Mouse (Mus musculus) Patski (cell line): ENCODE results near the gene Plxnb1. TPM values are rescaled to one million over a fixed set of nuclear protein-coding genes. Genes with fewer than 3 reads are reported as not detected.
A peak's percentile ranks its signal among the peaks of the same experiment; 100 is the strongest.

ENCODE experiments used
- ATAC-seq: fragments of 100-300 bp; one replicate; pipeline ENCODE4 v1.8.0; 2021
- CTCF ChIA-PET: fragments of 350-600 bp; sonication (Branson Sonifier 250); formaldehyde crosslinking; loops from one replicate; lab custom pipeline; 2022; ENCODE audit warnings: inconsistent platforms; lab: Charles Lee
- POLR2A ChIA-PET: fragments of 350-600 bp; sonication (Branson Sonifier 250); formaldehyde crosslinking; loops from one replicate; lab custom pipeline; 2022; ENCODE audit warnings: antibody characterized with exemption, inconsistent platforms; lab: Charles Lee
- DNase-seq: peaks from one replicate; pipeline ENCODE4 v3.0.0-alpha.2; 2011; ENCODE audit warnings: low read depth, low spot score
- H3K27me3 ChIP-seq: fragments of 371-371 bp; one replicate; pipeline ENCODE4 v1.5.1; 2021
- CTCF ChIP-seq: fragments of 100-300 bp; IDR thresholded peaks from one replicate; pipeline ENCODE4 v1.5.1; 2021
- in situ Hi-C: fragments of 300-500 bp; cut with MboI; formaldehyde crosslinking; loops from 3 replicates; pipeline ENCODE4 v1.11.1; 2018; ENCODE audit warnings: low pct_unique_long_range_greater_than_20kb, mixed read lengths
- polyA plus RNA-seq: library from polyadenylated mRNA; unstranded; gene quantifications from one replicate; pipeline ENCODE4 v1.2.3, GENCODE M21; 2021

Gene Plxnb1
- polyA plus RNA-seq, 1 experiment from 2014 or later: 0.40 TPM

GRCm38 (mm10) chr9:109101933-109102445 lies 6.8 kb downstream of the Plxnb1 start:
- in situ Hi-C loops: no loop called here
- TF ChIP-seq CTCF: no peak
- ChIA-PET POLR2A (no interaction called here), CTCF (no interaction called here)
- peaks cover 67% of the 10 kb centered on the region for H3K27me3 ChIP-seq
- no peak for ATAC-seq
- DNase-seq: no peak

GRCm38 (mm10) chr9:109102541-109102940 lies 7.4 kb downstream of the Plxnb1 start:
- CTCF ChIA-PET: no interaction called here
- peaks cover 67% of the 10 kb centered on the region for H3K27me3 ChIP-seq
- TF ChIP-seq CTCF: no peak
- in situ Hi-C loops: no loop called here
- DNase-seq (no peak), ATAC-seq (no peak)
- POLR2A ChIA-PET: no interaction called here

GRCm38 (mm10) chr9:109103250-109103649 lies 8.1 kb downstream of the Plxnb1 start:
- no peak for ATAC-seq
- no peak for TF ChIP-seq CTCF
- H3K27me3 ChIP-seq: peaks cover 67% of the 10 kb centered on the region
- POLR2A ChIA-PET: no interaction called here
- in situ Hi-C loops: no loop called here
- DNase-seq: no peak
- CTCF ChIA-PET: no interaction called here

- peaks cover 64% of the 10 kb centered on the region for H3K27me3 ChIP-seq
- no peak for DNase-seq
- no peak for ATAC-seq
- POLR2A ChIA-PET: no interaction called here
- no peak for TF ChIP-seq CTCF
- CTCF ChIA-PET: no interaction called here
- in situ Hi-C loops: no loop called here
Observed at GRCm38 (mm10) chr9:109104083-109104482, 8.9 kb downstream of the Plxnb1 start.

GRCm38 (mm10) chr9:109105011-109105410 lies 9.8 kb downstream of the Plxnb1 start:
- H3K27me3 ChIP-seq: peaks cover 57% of the 10 kb centered on the region
- in situ Hi-C loops: no loop called here
- POLR2A ChIA-PET: interaction anchor here (0.9 kb wide), 1 partner anchor 20 kb away, joined by 3 read pairs; no protein-coding TSS in a partner anchor
- ATAC-seq: no peak
- CTCF ChIA-PET: no interaction called here
- TF ChIP-seq CTCF: no peak
- no peak for DNase-seq

- ATAC-seq: no peak
- ChIA-PET POLR2A (interaction anchor here (0.9 kb wide), 1 partner anchor 20 kb away, joined by 3 read pairs; no protein-coding TSS in a partner anchor), CTCF (no interaction called here)
- no peak for DNase-seq
- in situ Hi-C loops: no loop called here
- no peak for TF ChIP-seq CTCF
- peaks cover 56% of the 10 kb centered on the region for H3K27me3 ChIP-seq
Observed at GRCm38 (mm10) chr9:109105648-109106047, 10.5 kb downstream of the Plxnb1 start.

GRCm38 (mm10) chr9:109107341-109107740 lies 12.2 kb downstream of the Plxnb1 start:
- in situ Hi-C loops: no loop called here
- peak; percentile 79 for ATAC-seq
- peak; percentile 81 for DNase-seq
- CTCF ChIA-PET: interaction anchor here (0.8 kb wide), 1 partner anchor 20 kb away, joined by 3 read pairs; no protein-coding TSS in a partner anchor
- no peak for TF ChIP-seq CTCF
- peaks cover 64% of the 10 kb centered on the region for H3K27me3 ChIP-seq
- POLR2A ChIA-PET: interaction anchor here (0.6 kb wide), 1 partner anchor 321 kb away, joined by 3 read pairs; no protein-coding TSS in a partner anchor

- CTCF ChIA-PET: no interaction called here
- ATAC-seq (no peak), DNase-seq (no peak)
- in situ Hi-C loops: no loop called here
- no peak for TF ChIP-seq CTCF
- H3K27me3 ChIP-seq: peaks cover 54% of the 10 kb centered on the region
- POLR2A ChIA-PET: interaction anchor here (0.6 kb wide), 1 partner anchor 29 kb away, joined by 3 read pairs; no protein-coding TSS in a partner anchor
Observed at GRCm38 (mm10) chr9:109110240-109110639, 15.1 kb downstream of the Plxnb1 start.

GRCm38 (mm10) chr9:109111101-109111500 lies 15.9 kb downstream of the Plxnb1 start:
- ATAC-seq (no peak), DNase-seq (no peak)
- POLR2A ChIA-PET: no interaction called here
- peaks cover 49% of the 10 kb centered on the region for H3K27me3 ChIP-seq
- in situ Hi-C loops: no loop called here
- CTCF ChIA-PET: interaction anchor here (0.9 to 1.9 kb wide), 2 partner anchors 12 to 23 kb away, joined by 3 to 6 read pairs; no protein-coding TSS in a partner anchor
- no peak for TF ChIP-seq CTCF

GRCm38 (mm10) chr9:109111591-109111990 lies 16.4 kb downstream of the Plxnb1 start:
- CTCF ChIA-PET: interaction anchor here (0.9 to 1.9 kb wide), 2 partner anchors 11 to 23 kb away, joined by 3 to 6 read pairs; no protein-coding TSS in a partner anchor
- POLR2A ChIA-PET: no interaction called here
- DNase-seq: no peak
- in situ Hi-C loops: no loop called here
- ATAC-seq: no peak
- no peak for TF ChIP-seq CTCF
- H3K27me3 ChIP-seq: peaks cover 50% of the 10 kb centered on the region

- no peak for TF ChIP-seq CTCF
- in situ Hi-C loops: no loop called here
- CTCF ChIA-PET: interaction anchor here (0.6 to 1.1 kb wide), 2 partner anchors 9 to 10 kb away, joined by 3 read pairs; no protein-coding TSS in a partner anchor
- DNase-seq: no peak
- POLR2A ChIA-PET: interaction anchor here (0.6 kb wide), 1 partner anchor 45 kb away, joined by 3 read pairs; no protein-coding TSS in a partner anchor
- peaks cover 63% of the 10 kb centered on the region for H3K27me3 ChIP-seq
- no peak for ATAC-seq
Observed at GRCm38 (mm10) chr9:109113331-109113730, 18.1 kb downstream of the Plxnb1 start.
